Mouse (Mus musculus): ENCODE results near the gene H2-DMb1. TPM values are rescaled to one million over a fixed set of nuclear protein-coding genes. Genes with fewer than 3 reads are reported as not detected.

The H2-DMb1 gene
- total and polyA plus RNA-seq, 3 experiments: 60.7 to 147 (median 102) TPM

DNA sequence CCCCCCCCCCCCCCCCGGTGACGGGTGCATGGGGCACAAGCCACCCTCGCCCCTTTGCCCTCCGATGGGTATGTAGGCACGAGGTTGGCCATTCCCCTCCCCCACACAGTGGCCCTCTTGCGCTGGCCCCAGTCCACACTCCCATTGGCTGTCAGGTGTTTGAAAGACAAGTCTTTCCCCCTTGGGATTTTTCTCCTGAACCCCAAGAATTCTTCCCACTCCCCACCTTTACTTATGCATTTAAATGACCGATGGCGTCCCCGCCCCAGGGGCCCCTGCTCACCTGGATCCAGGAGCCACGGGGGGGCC is 31.0 kb upstream of the H2-DMb1 start:
- Histone ChIP-seq H3K27me3 (replicated peaks) (no peaks in the 10 kb centered on the region), H3K4me1 (ENCODE audit: control insufficient read depth in 1 of 2, insufficient read depth in 2 of 2) (peaks cover 3 to 25% of the 10 kb centered on the region in 2 experiments), H3K4me3 (replicated peaks in 1 of 3; ENCODE audit: low read depth in 2 of 3, low read length in 2 of 3, poor library complexity in 1 of 3) (peak overlapping the region; percentile 76 to 100 (median 88)), H3K9me3 (replicated peaks; ENCODE audit: low read length) (no peaks in the 10 kb centered on the region), H3K4me2 (ENCODE audit: insufficient read depth, low read depth, poor library complexity, severe bottlenecking) (0 out of 2 replicates have a peak overlapping the region, but pooled peaks have one; percentile 14), H3K27ac (ENCODE audit: insufficient read depth, low read depth) (peak overlapping the region; percentile 98), H3K79me2 (replicated peaks; ENCODE audit: control insufficient read depth, extremely low read depth, insufficient read depth, poor library complexity, severe bottlenecking) (peaks cover 34% of the 10 kb centered on the region), H3K36me3 (replicated peaks in 1 of 2; ENCODE audit: control insufficient read depth in 1 of 2, insufficient read depth in 1 of 2, low read length in 1 of 2) (peaks cover 20 to 33% of the 10 kb centered on the region in 2 experiments), H3K9ac (ENCODE audit: insufficient read depth, low read depth) (peak overlapping the region; percentile 99)
- in situ Hi-C loops (cut with MboI; ENCODE audit: low pct_ligation_motif_present, low pct_unique_long_range_greater_than_20kb, low sequenced_read_pairs): no loop called here
- TF ChIP-seq PAX5 (IDR thresholded peaks at IDR 0.05; ENCODE audit: low read length): no peak
- TF ChIP-seq SIN3A (IDR thresholded peaks at IDR 0.05; ENCODE audit: low read length): 0 out of 2 replicates have a peak, but pooled peaks have one; percentile 42
- TF ChIP-seq RCOR1 (conservative IDR thresholded peaks at IDR 0.05; ENCODE audit: low read depth, low read length): no peak; the same call in 1 of the 2 replicates
- 0 out of 2 replicates have a peak, but pooled peaks have one; percentile 6 for TF ChIP-seq MEF2A (IDR thresholded peaks at IDR 0.05; ENCODE audit: borderline replicate concordance, low read depth, low read length)
- TF ChIP-seq ZNF384 (IDR thresholded peaks at IDR 0.05; ENCODE audit: low read depth, low read length): no peak
- no peak for TF ChIP-seq POLR2AphosphoS2 (IDR thresholded peaks at IDR 0.05; ENCODE audit: low read depth, low read length)
- no peak for TF ChIP-seq ZKSCAN1 (IDR thresholded peaks at IDR 0.05; ENCODE audit: borderline replicate concordance, low read depth, low read length)
- peak; percentile 21; the same call in 1 of the 2 replicates for TF ChIP-seq MAFK (IDR thresholded peaks at IDR 0.05; ENCODE audit: insufficient replicate concordance, low read length)
- TF ChIP-seq MXI1 (IDR thresholded peaks at IDR 0.05; ENCODE audit: low read depth, low read length): 0 out of 2 replicates have a peak, but pooled peaks have one; percentile 5
- TF ChIP-seq MYC (IDR thresholded peaks at IDR 0.05; ENCODE audit: low read depth, low read length): peak; percentile 6; the same call in 1 of the 2 replicates
- TF ChIP-seq NELFE (IDR thresholded peaks at IDR 0.05; ENCODE audit: low read depth, low read length): peak; percentile 15; the same call in 1 of the 2 replicates
- TF ChIP-seq USF2 (conservative IDR thresholded peaks at IDR 0.05; ENCODE audit: low read depth, low read length): no peak
- dilution Hi-C loops (cut with MboI; ENCODE audit: extremely low pct_ligation_motif_present, extremely low pct_unique_long_range_greater_than_20kb, low sequenced_read_pairs): no loop called here
- peak; percentile 80 for DNase-seq (ENCODE audit: extremely low read depth)

DNA sequence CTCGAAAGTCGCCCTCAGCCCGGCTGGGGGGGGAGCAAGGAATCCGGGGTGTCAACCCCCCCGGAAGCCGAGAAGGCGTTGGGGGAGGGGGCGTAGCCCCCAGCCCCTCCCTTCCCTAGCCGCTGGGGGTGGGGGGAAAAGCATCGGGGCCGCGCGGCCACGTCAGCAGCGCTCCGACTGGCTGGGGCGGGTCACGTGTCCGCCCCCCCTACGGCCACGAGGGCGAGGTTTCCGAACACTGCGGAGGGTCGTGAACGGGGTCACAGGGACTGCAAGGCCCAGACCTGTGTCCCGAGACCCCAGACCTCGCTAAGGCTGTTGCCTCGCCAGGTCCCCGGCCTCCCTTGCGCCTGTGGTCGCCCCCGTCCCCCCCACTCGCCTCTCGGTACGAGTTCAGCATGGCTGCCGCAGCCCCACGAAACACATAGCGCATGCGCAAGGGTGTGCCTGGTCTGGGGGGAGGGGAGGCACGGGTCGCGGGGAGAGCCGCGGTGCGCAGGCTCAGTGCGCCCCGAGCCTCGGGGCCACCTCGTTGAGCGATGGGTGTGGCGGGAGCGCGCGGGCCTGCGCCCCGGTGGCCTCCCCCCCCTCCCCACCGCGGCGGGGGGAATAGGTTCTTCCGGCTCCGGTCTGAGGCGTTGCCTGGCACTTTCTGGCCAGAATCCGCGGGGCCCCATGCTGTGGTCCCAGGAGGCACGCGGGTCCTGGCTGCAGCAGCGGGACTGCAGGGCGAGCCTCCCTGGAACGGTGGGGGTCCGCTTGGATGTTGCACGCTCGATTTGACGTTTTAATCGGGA is 30.5 kb upstream of the H2-DMb1 start, which contains the start of gene Brd2:
TSS of gene Brd2 (minus strand) at position 447 of the 797 bp plus-strand sequence.
- Histone ChIP-seq H3K4me3 (replicated peaks in 1 of 3; ENCODE audit: low read depth in 2 of 3, low read length in 2 of 3, poor library complexity in 1 of 3) (peak within 1 kb of the TSS; percentile 87 to 100 (median 88)), H3K4me2 (ENCODE audit: insufficient read depth, low read depth, poor library complexity, severe bottlenecking) (peak within 1 kb of the TSS; percentile 64), H3K79me2 (replicated peaks; ENCODE audit: control insufficient read depth, extremely low read depth, insufficient read depth, poor library complexity, severe bottlenecking) (peaks cover 28% of the 10 kb centered on the region), H3K9ac (ENCODE audit: insufficient read depth, low read depth) (peak within 1 kb of the TSS; percentile 99), H3K27me3 (replicated peaks) (no peaks in the 10 kb centered on the region), H3K4me1 (ENCODE audit: control insufficient read depth in 1 of 2, insufficient read depth in 2 of 2) (peaks cover 8 to 31% of the 10 kb centered on the region in 2 experiments), H3K27ac (ENCODE audit: insufficient read depth, low read depth) (peak within 1 kb of the TSS; percentile 98), H3K36me3 (replicated peaks in 1 of 2; ENCODE audit: control insufficient read depth in 1 of 2, insufficient read depth in 1 of 2, low read length in 1 of 2) (peaks cover 15 to 30% of the 10 kb centered on the region in 2 experiments), H3K9me3 (replicated peaks; ENCODE audit: low read length) (no peaks in the 10 kb centered on the region)
- in situ Hi-C loops (cut with MboI; ENCODE audit: low pct_ligation_motif_present, low pct_unique_long_range_greater_than_20kb, low sequenced_read_pairs): no loop called here
- dilution Hi-C loops (cut with MboI; ENCODE audit: extremely low pct_ligation_motif_present, extremely low pct_unique_long_range_greater_than_20kb, low sequenced_read_pairs): no loop called here
- DNase-seq (ENCODE audit: extremely low read depth): peak; percentile 96
- no peak; the same call in 1 of the 2 replicates for TF ChIP-seq GABPA (IDR thresholded peaks at IDR 0.05; ENCODE audit: insufficient replicate concordance, low read depth, low read length)
- TF ChIP-seq JUND (conservative IDR thresholded peaks at IDR 0.05; ENCODE audit: low read depth, low read length): no peak
- TF ChIP-seq SMC3 (IDR thresholded peaks at IDR 0.05; ENCODE audit: low read depth, low read length): no peak
- TF ChIP-seq CHD1 (IDR thresholded peaks at IDR 0.05; ENCODE audit: low read depth, low read length): no peak; the same call in 1 of the 2 replicates
- peak; percentile 63; the same call in 1 of the 2 replicates for TF ChIP-seq EP300 (IDR thresholded peaks at IDR 0.05; ENCODE audit: low read length)
- TF ChIP-seq USF1 (IDR thresholded peaks at IDR 0.05; ENCODE audit: low read depth, low read length): peak; percentile 96
- TF ChIP-seq MAZ (IDR thresholded peaks at IDR 0.05; ENCODE audit: low read depth, low read length): peak; percentile 99
- TF ChIP-seq HCFC1 (IDR thresholded peaks at IDR 0.05; ENCODE audit: low read depth, low read length): peak; percentile 70
- TF ChIP-seq JUN (IDR thresholded peaks at IDR 0.05; ENCODE audit: insufficient read depth, low read depth, low read length): no peak
- peak; percentile 86 for TF ChIP-seq ELF1 (IDR thresholded peaks at IDR 0.05; ENCODE audit: low read depth, low read length)
- no peak for TF ChIP-seq ZC3H11A (IDR thresholded peaks at IDR 0.05; ENCODE audit: low read depth, low read length)
- peak; percentile 77 for TF ChIP-seq MEF2A (IDR thresholded peaks at IDR 0.05; ENCODE audit: borderline replicate concordance, low read depth, low read length)
- TF ChIP-seq CTCF (conservative IDR thresholded peaks at IDR 0.05 in 1 of 2, IDR thresholded peaks at IDR 0.05 in 1 of 2; ENCODE audit: low read depth in 2 of 2, low read length in 2 of 2): no peak
- TF ChIP-seq NELFE (IDR thresholded peaks at IDR 0.05; ENCODE audit: low read depth, low read length): peak; percentile 74
- TF ChIP-seq UBTF (IDR thresholded peaks at IDR 0.05; ENCODE audit: low read depth, low read length): peak; percentile 81; the same call in 1 of the 2 replicates
- peak; percentile 75 for TF ChIP-seq SIN3A (IDR thresholded peaks at IDR 0.05; ENCODE audit: low read length)
- peak; percentile 90 for TF ChIP-seq CHD2 (IDR thresholded peaks at IDR 0.05; ENCODE audit: low read length)
- TF ChIP-seq KAT2A (IDR thresholded peaks at IDR 0.05; ENCODE audit: insufficient replicate concordance, low read length): peak; percentile 69; the same call in 1 of the 2 replicates
- no peak for TF ChIP-seq MAFK (IDR thresholded peaks at IDR 0.05; ENCODE audit: insufficient replicate concordance, low read length)
- TF ChIP-seq NRF1 (IDR thresholded peaks at IDR 0.05; ENCODE audit: low read depth, low read length): peak; percentile 98
- TF ChIP-seq RCOR1 (conservative IDR thresholded peaks at IDR 0.05; ENCODE audit: low read depth, low read length): 0 out of 2 replicates have a peak, but pooled peaks have one; percentile 56
- no peak for TF ChIP-seq ZKSCAN1 (IDR thresholded peaks at IDR 0.05; ENCODE audit: borderline replicate concordance, low read depth, low read length)
- peak; percentile 94 for TF ChIP-seq MAX (IDR thresholded peaks at IDR 0.05; ENCODE audit: low read length)
